Mouse (Mus musculus) olfactory bulb, adult 2 months (tissue): ENCODE measurements around the gene Sdr9c7.

Experiments
- CTCF ChIP-seq: fragments of 200-500 bp; IDR thresholded peaks from 2 replicates; pipeline ENCODE4 v1.5.1; 2012; ENCODE audit warnings: low read depth, mild to moderate bottlenecking, low read length, moderate library complexity; ENCODE audit not compliant: insufficient read depth
- POLR2A ChIP-seq: fragments of 200-500 bp; IDR thresholded peaks from 2 replicates; pipeline ENCODE4 v1.6.1; 2012; ENCODE audit warnings: mild to moderate bottlenecking, low read depth, low read length, moderate library complexity; ENCODE audit not compliant: insufficient read depth

DNA sequence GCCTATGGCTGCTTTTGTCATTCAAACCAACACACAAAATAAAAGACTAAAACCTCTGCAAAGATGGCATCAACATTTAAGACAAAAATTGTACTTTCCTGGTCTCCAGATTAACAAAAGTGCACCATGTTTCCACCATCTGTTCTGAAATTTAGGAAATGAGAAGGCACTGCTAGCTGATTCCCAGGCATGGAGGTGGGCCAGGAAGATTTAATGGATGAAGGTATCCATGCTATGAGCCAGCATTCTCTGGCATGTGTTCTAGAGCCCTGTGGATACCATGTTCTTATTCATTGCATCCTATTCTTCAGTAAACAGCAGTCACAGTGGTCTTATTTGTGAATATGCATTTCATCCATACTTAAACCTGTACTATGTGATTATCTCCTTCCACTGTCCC is 41.9 kb upstream of the Sdr9c7 start:
- no peak for TF ChIP-seq CTCF
- TF ChIP-seq POLR2A = no peak
